Mouse (Mus musculus): ENCODE measurements at regions not wholly inside any gene's neighbourhood (a gene's known extent, or its start where the extent isn't known, plus 50 kb on each side); places are given as distances from the start of the nearest gene placed in this dataset.

GRCm38 (mm10) chr3:17322266-17322665 lies 625.9 kb upstream of the Cypt12 start:
- Histone ChIP-seq H3K27me3 (ENCODE audit: control insufficient read depth, insufficient read depth, low read length) (no peaks in the 10 kb centered on the region), H3K4me2 (replicated peaks; ENCODE audit: low read depth, low read length, severe bottlenecking) (no peak overlapping the region), H3K4me1 (ENCODE audit: control insufficient read depth, insufficient read depth, low read length) (no peaks in the 10 kb centered on the region), H3K4me3 (replicated peaks; ENCODE audit: low read length) (no peak overlapping the region), H3K9me3 (ENCODE audit: control insufficient read depth, low read length) (no peaks in the 10 kb centered on the region), H3K9ac (ENCODE audit: low read depth, low read length, severe bottlenecking) (no peak overlapping the region), H3K27ac (replicated peaks; ENCODE audit: low read depth, low read length) (no peak overlapping the region), H3K36me3 (ENCODE audit: control insufficient read depth, insufficient read depth, low read length) (no peaks in the 10 kb centered on the region)
- TF ChIP-seq POLR2A (IDR thresholded peaks at IDR 0.05; ENCODE audit: borderline replicate concordance, extremely low read depth, insufficient read depth, insufficient read length), result no peak
- no peak for ATAC-seq (ENCODE audit: low FRiP score, low read depth)
- 9% methylated on average over 2 of the region's 2 CpGs for WGBS
- DNase-seq (ENCODE audit: low spot score), result no peak

- Histone ChIP-seq H3K9ac (ENCODE audit: low read depth, low read length, severe bottlenecking) (no peak overlapping the region), H3K27me3 (ENCODE audit: control insufficient read depth, insufficient read depth, low read length) (no peaks in the 10 kb centered on the region), H3K4me2 (replicated peaks; ENCODE audit: low read depth, low read length, severe bottlenecking) (no peak overlapping the region), H3K4me3 (replicated peaks; ENCODE audit: low read length) (no peak overlapping the region), H3K27ac (replicated peaks; ENCODE audit: low read depth, low read length) (no peak overlapping the region), H3K9me3 (ENCODE audit: control insufficient read depth, low read length) (no peaks in the 10 kb centered on the region), H3K4me1 (ENCODE audit: control insufficient read depth, insufficient read depth, low read length) (no peaks in the 10 kb centered on the region), H3K36me3 (ENCODE audit: control insufficient read depth, insufficient read depth, low read length) (no peaks in the 10 kb centered on the region)
- DNase-seq (ENCODE audit: low spot score) (no peak), ATAC-seq (ENCODE audit: low FRiP score, low read depth) (no peak)
- 49% methylated on average over 7 of the region's 7 CpGs for WGBS
- TF ChIP-seq POLR2A (IDR thresholded peaks at IDR 0.05; ENCODE audit: borderline replicate concordance, extremely low read depth, insufficient read depth, insufficient read length), result no peak
Measured at GRCm38 (mm10) chr3:17324816-17325215, 623.4 kb upstream of the Cypt12 start.

- no peaks in the 10 kb centered on the region for H3K9me3 ChIP-seq (ENCODE audit: control insufficient read depth, low read length)
- TF ChIP-seq POLR2A (IDR thresholded peaks at IDR 0.05; ENCODE audit: borderline replicate concordance, extremely low read depth, insufficient read depth, insufficient read length), result no peak
Measured at GRCm38 (mm10) chr3:17325821-17326220, 622.4 kb upstream of the Cypt12 start.

GRCm38 (mm10) chr3:17326292-17326691 lies 621.9 kb upstream of the Cypt12 start:
- Histone ChIP-seq H3K27ac (replicated peaks; ENCODE audit: low read depth, low read length) (no peak overlapping the region), H3K36me3 (ENCODE audit: control insufficient read depth, insufficient read depth, low read length) (no peaks in the 10 kb centered on the region), H3K4me2 (replicated peaks; ENCODE audit: low read depth, low read length, severe bottlenecking) (no peak overlapping the region), H3K9me3 (ENCODE audit: control insufficient read depth, low read length) (no peaks in the 10 kb centered on the region), H3K9ac (ENCODE audit: low read depth, low read length, severe bottlenecking) (no peak overlapping the region), H3K4me3 (replicated peaks; ENCODE audit: low read length) (no peak overlapping the region), H3K27me3 (ENCODE audit: control insufficient read depth, insufficient read depth, low read length) (no peaks in the 10 kb centered on the region), H3K4me1 (ENCODE audit: control insufficient read depth, insufficient read depth, low read length) (no peaks in the 10 kb centered on the region)
- no peak for TF ChIP-seq POLR2A (IDR thresholded peaks at IDR 0.05; ENCODE audit: borderline replicate concordance, extremely low read depth, insufficient read depth, insufficient read length)
- ATAC-seq (ENCODE audit: low FRiP score, low read depth), result no peak
- no peak for DNase-seq (ENCODE audit: low spot score)
- 91% methylated on average over 8 of the region's 8 CpGs for WGBS

More at GRCm38 (mm10) chr3:17325821-17326220, 622.4 kb upstream of the Cypt12 start:
- Histone ChIP-seq H3K4me2 (replicated peaks; ENCODE audit: low read depth, low read length, severe bottlenecking) (no peak overlapping the region), H3K4me1 (ENCODE audit: control insufficient read depth, insufficient read depth, low read length) (no peaks in the 10 kb centered on the region), H3K9ac (ENCODE audit: low read depth, low read length, severe bottlenecking) (no peak overlapping the region), H3K27ac (replicated peaks; ENCODE audit: low read depth, low read length) (no peak overlapping the region), H3K27me3 (ENCODE audit: control insufficient read depth, insufficient read depth, low read length) (no peaks in the 10 kb centered on the region), H3K36me3 (ENCODE audit: control insufficient read depth, insufficient read depth, low read length) (no peaks in the 10 kb centered on the region), H3K4me3 (replicated peaks; ENCODE audit: low read length) (no peak overlapping the region)
- 81% methylated on average over 2 of the region's 2 CpGs for WGBS
- ATAC-seq (ENCODE audit: low FRiP score, low read depth) (no peak), DNase-seq (ENCODE audit: low spot score) (no peak)

GRCm38 (mm10) chr3:17326774-17327173 lies 621.4 kb upstream of the Cypt12 start:
- H3K9me3 ChIP-seq (ENCODE audit: control insufficient read depth, low read length), result no peaks in the 10 kb centered on the region
- no peak overlapping the region for H3K4me2 ChIP-seq (replicated peaks; ENCODE audit: low read depth, low read length, severe bottlenecking)
- H3K4me3 ChIP-seq (replicated peaks; ENCODE audit: low read length), result no peak overlapping the region

GRCm38 (mm10) chr3:17327706-17328105 lies 620.5 kb upstream of the Cypt12 start:
- WGBS, result 91% methylated on average over 4 of the region's 4 CpGs
- TF ChIP-seq POLR2A (IDR thresholded peaks at IDR 0.05; ENCODE audit: borderline replicate concordance, extremely low read depth, insufficient read depth, insufficient read length), result no peak
- ATAC-seq (ENCODE audit: low FRiP score, low read depth) (no peak), DNase-seq (ENCODE audit: low spot score) (no peak)
- Histone ChIP-seq H3K27me3 (ENCODE audit: control insufficient read depth, insufficient read depth, low read length) (no peaks in the 10 kb centered on the region), H3K9me3 (ENCODE audit: control insufficient read depth, low read length) (no peaks in the 10 kb centered on the region), H3K27ac (replicated peaks; ENCODE audit: low read depth, low read length) (no peak overlapping the region), H3K9ac (ENCODE audit: low read depth, low read length, severe bottlenecking) (no peak overlapping the region), H3K36me3 (ENCODE audit: control insufficient read depth, insufficient read depth, low read length) (no peaks in the 10 kb centered on the region), H3K4me3 (replicated peaks; ENCODE audit: low read length) (no peak overlapping the region), H3K4me1 (ENCODE audit: control insufficient read depth, insufficient read depth, low read length) (no peaks in the 10 kb centered on the region), H3K4me2 (replicated peaks; ENCODE audit: low read depth, low read length, severe bottlenecking) (no peak overlapping the region)

More at GRCm38 (mm10) chr3:17326774-17327173, 621.4 kb upstream of the Cypt12 start:
- TF ChIP-seq POLR2A (IDR thresholded peaks at IDR 0.05; ENCODE audit: borderline replicate concordance, extremely low read depth, insufficient read depth, insufficient read length), result no peak
- Histone ChIP-seq H3K27ac (replicated peaks; ENCODE audit: low read depth, low read length) (no peak overlapping the region), H3K27me3 (ENCODE audit: control insufficient read depth, insufficient read depth, low read length) (no peaks in the 10 kb centered on the region), H3K9ac (ENCODE audit: low read depth, low read length, severe bottlenecking) (no peak overlapping the region), H3K4me1 (ENCODE audit: control insufficient read depth, insufficient read depth, low read length) (no peaks in the 10 kb centered on the region), H3K36me3 (ENCODE audit: control insufficient read depth, insufficient read depth, low read length) (no peaks in the 10 kb centered on the region)
- ATAC-seq (ENCODE audit: low FRiP score, low read depth), result no peak
- 92% methylated on average over 4 of the region's 4 CpGs for WGBS
- no peak for DNase-seq (ENCODE audit: low spot score)

Data from limb, embryonic 14.5 days (tissue).